Mouse (Mus musculus): Measurements from ENCODE around the gene Zfp704. TPM values are rescaled to one million over a fixed set of nuclear protein-coding genes. Genes with fewer than 3 reads are reported as not detected.

Zfp704 gene
- polyA plus RNA-seq, 1 experiment from 2014 or later = 12.0 TPM

DNA sequence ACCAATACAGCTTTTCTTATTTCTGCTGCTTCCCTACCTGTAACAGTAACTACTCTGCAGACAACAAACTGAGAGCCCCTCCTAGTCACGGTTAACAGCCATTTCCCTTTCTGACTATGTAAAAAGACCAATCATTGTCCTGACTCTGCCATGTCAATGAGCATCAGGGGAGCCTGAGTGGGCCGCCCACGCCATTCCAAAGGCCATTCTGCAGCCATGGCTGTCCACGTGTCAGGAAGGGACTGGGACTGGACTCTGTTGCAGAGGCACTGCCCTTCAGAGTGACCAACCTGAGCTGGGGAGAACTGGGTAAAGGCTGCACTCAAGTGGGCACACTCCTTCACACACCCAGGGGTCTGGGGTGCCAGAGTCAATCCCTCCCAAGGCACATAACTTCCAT lies 127.9 kb downstream of the Zfp704 start:
- Histone ChIP-seq H3K4me3 (replicated peaks) (no peak overlapping the region), H3K4me2 (no peak overlapping the region), H3K36me3 (no peaks in the 10 kb centered on the region), H3K27me3 (no peaks in the 10 kb centered on the region), H3K4me1 (replicated peaks) (no peaks in the 10 kb centered on the region), H3K9ac (replicated peaks) (no peak overlapping the region), H3K9me3 (no peaks in the 10 kb centered on the region), H3K27ac (no peak overlapping the region)
- WGBS = 85% methylated on average over 4 of the region's 4 CpGs
- no peak for ATAC-seq (ENCODE audit: insufficient number of reproducible peaks, insufficient read depth, low FRiP score, low TSS enrichment, low read depth)

DNA sequence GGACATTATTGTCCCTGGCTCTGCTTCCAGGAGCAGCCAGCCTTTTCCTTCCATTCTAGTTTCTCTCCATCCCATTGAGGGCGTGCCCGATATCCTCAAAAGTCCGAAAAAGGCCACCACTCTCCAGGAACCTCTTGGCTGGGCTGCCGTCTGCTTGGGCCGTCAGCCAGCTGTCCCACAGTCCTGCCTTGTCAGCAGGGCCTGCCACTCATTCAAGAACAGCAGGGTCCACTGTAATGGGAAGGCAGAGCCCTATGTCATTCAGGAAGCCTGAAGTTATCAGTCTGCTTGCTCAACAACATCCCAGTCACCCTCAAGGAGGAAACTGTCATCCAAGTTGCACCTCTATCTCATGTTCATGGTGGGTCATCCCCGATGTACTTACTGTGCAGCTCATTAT lies 128.5 kb downstream of the Zfp704 start:
- Histone ChIP-seq H3K27ac (no peak overlapping the region), H3K9ac (replicated peaks) (no peak overlapping the region), H3K36me3 (peaks cover 3% of the 10 kb centered on the region; the same call in 1 of the 2 replicates), H3K4me1 (replicated peaks) (no peaks in the 10 kb centered on the region), H3K4me3 (replicated peaks) (no peak overlapping the region), H3K9me3 (no peaks in the 10 kb centered on the region), H3K27me3 (no peaks in the 10 kb centered on the region), H3K4me2 (no peak overlapping the region)
- no peak for ATAC-seq (ENCODE audit: insufficient number of reproducible peaks, insufficient read depth, low FRiP score, low TSS enrichment, low read depth)
- 84% methylated on average over 6 of the region's 6 CpGs for WGBS

DNA sequence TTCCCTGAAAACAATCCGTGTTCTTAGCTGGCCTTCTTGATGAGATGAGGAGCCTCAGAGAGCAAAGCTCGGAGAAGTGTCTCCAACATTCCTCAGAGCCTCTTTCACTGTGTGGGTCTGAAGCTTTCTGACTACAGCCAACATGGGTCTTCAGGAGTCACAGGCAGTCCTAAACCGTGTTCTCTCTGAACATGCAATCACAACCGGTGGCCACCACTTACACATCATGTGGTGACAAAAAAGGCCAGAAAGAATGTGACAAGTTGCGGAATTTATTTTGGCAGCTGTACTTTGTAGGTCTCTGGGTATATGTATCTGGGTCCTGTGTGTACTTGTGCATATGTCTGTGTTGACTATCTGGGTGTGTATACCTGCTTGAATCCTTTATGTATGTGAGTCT lies 128.9 kb downstream of the Zfp704 start:
- Histone ChIP-seq H3K9ac (replicated peaks) (no peak overlapping the region), H3K4me3 (replicated peaks) (no peak overlapping the region), H3K9me3 (no peaks in the 10 kb centered on the region), H3K4me2 (no peak overlapping the region), H3K27me3 (no peaks in the 10 kb centered on the region), H3K36me3 (peaks cover 6% of the 10 kb centered on the region; the same call in 1 of the 2 replicates), H3K4me1 (replicated peaks) (no peaks in the 10 kb centered on the region), H3K27ac (no peak overlapping the region)
- no peak for ATAC-seq (ENCODE audit: insufficient number of reproducible peaks, insufficient read depth, low FRiP score, low TSS enrichment, low read depth)
- WGBS = 92% methylated on average over 5 of the region's 5 CpGs

DNA sequence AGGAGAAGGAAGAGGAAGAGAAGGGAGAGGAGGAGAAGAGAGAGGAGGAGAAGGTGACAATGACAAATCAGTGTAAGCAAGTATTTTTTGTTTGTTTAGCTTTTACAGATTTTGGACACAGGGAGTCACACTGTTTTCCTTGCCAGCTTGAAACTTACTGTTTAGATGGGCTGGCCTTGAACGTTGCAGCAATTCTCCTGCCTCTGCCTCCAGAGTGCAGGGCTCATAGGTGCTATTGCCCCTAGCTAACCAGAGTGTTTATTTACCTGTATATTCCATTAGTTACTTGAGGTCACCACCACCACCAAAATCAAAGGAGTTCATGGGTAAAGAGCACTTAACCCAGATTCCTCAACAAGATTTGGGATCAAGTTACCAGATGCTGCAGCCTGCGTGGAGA lies 132.5 kb downstream of the Zfp704 start:
- H3K4me1 ChIP-seq (replicated peaks) = no peaks in the 10 kb centered on the region
- H3K9ac ChIP-seq (replicated peaks) = no peak overlapping the region
- no peaks in the 10 kb centered on the region for H3K27me3 ChIP-seq
- H3K4me2 ChIP-seq = no peak overlapping the region
- peaks cover 11% of the 10 kb centered on the region; the same call in 1 of the 2 replicates for H3K36me3 ChIP-seq
- no peak overlapping the region for H3K27ac ChIP-seq
- WGBS = 67% methylated on average over 2 of the region's 2 CpGs
- ATAC-seq (ENCODE audit: insufficient number of reproducible peaks, insufficient read depth, low FRiP score, low TSS enrichment, low read depth) = no peak
- H3K9me3 ChIP-seq = no peaks in the 10 kb centered on the region
- H3K4me3 ChIP-seq (replicated peaks) = no peak overlapping the region

DNA sequence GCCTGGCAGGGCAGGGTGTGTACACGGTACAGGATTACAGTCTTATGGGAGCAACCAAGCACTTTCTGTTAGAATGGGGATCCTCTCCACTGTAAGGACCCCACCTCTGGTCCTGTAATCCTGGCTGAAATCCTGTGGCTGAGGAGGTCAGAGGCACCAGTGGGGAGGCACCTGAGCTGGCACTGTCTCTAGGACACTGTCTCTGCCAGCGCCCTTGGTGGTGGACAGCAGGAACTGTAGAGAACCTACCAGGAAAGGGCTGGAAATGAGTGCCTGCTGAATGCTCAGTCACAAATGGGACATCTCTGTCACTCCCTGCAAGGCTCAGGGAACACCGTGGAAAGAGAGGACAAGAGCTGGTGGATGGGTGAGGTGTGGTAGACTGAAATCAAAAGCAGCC lies 133.5 kb downstream of the Zfp704 start:
- Histone ChIP-seq H3K36me3 (peaks cover 11% of the 10 kb centered on the region; the same call in 1 of the 2 replicates), H3K4me2 (no peak overlapping the region), H3K4me1 (replicated peaks) (no peaks in the 10 kb centered on the region), H3K4me3 (replicated peaks) (no peak overlapping the region), H3K27me3 (no peaks in the 10 kb centered on the region), H3K27ac (no peak overlapping the region), H3K9me3 (no peaks in the 10 kb centered on the region), H3K9ac (replicated peaks) (no peak overlapping the region)
- no peak for ATAC-seq (ENCODE audit: insufficient number of reproducible peaks, insufficient read depth, low FRiP score, low TSS enrichment, low read depth)
- 90% methylated on average over 3 of the region's 3 CpGs for WGBS

DNA sequence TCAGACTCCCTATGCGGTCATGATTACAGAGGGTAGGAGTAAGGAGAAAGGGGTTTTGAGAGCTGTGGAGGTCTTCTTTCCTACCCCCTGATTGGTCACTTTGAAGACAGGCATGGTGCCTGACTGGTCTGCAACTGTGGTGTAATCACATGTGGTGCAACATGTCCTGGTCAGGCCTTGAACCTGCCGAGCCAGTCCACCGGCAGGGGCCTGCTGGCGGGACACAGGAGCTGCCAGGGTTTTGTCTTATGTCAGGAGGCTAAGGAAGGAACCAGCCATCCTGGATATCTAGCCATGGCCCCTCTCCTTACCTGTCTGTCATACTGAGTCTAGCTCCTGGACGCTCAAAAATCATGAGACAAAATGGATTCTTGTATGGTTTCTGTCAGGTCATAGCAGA lies 134.4 kb downstream of the Zfp704 start:
- no peak overlapping the region for H3K4me2 ChIP-seq
- H3K4me3 ChIP-seq (replicated peaks) = no peak overlapping the region
- ATAC-seq (ENCODE audit: insufficient number of reproducible peaks, insufficient read depth, low FRiP score, low TSS enrichment, low read depth) = no peak
- WGBS = 89% methylated on average over 5 of the region's 5 CpGs
- H3K36me3 ChIP-seq = peaks cover 14% of the 10 kb centered on the region
- no peak overlapping the region for H3K27ac ChIP-seq
- no peaks in the 10 kb centered on the region for H3K4me1 ChIP-seq (replicated peaks)
- no peak overlapping the region for H3K9ac ChIP-seq (replicated peaks)
- no peaks in the 10 kb centered on the region for H3K9me3 ChIP-seq
- H3K27me3 ChIP-seq = no peaks in the 10 kb centered on the region

DNA sequence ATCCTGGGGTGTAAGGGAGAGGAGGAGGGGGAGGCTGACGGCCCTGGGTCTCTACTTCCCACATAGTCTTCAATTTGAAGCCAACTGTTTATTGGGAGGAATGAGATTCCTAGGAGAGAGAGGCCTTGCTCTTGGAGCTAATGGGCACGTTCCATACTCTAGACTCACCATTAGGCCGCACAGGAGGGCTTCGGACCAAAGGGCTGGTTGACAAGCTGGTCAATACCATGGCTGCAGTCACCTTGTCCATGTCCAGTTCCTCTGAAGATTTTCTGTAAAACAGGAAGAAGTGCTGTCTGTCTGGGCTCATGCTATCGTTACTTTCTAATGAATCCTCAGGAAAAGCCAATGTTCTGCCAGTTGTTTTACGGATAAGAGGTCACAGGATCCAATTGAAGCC lies 135.6 kb downstream of the Zfp704 start:
- H3K36me3 ChIP-seq = peaks cover 16% of the 10 kb centered on the region
- WGBS = 90% methylated on average over 6 of the region's 6 CpGs
- no peak overlapping the region for H3K27ac ChIP-seq
- H3K27me3 ChIP-seq = no peaks in the 10 kb centered on the region
- no peak overlapping the region for H3K4me2 ChIP-seq
- H3K4me1 ChIP-seq (replicated peaks) = no peaks in the 10 kb centered on the region
- H3K4me3 ChIP-seq (replicated peaks) = no peak overlapping the region
- H3K9ac ChIP-seq (replicated peaks) = no peak overlapping the region
- H3K9me3 ChIP-seq = no peaks in the 10 kb centered on the region
- no peak for ATAC-seq (ENCODE audit: insufficient number of reproducible peaks, insufficient read depth, low FRiP score, low TSS enrichment, low read depth)

DNA sequence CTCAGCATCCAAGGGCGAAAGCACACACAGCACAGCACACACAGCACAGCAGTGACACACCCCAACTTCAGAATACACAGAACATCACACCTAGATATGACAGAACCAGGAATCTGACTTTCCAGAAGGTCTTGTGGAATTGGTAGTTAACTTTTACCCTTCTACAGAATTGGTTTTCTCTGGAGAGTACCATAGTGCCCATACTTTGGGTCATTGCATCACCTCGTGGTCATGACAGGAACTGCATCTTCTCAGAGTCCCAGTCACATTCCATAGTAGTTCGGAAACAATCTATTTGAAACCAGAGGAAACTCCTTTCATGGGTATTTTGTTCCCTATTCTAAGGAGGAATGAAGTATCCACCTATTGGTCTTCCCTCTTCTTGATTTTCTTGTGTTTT lies 143.6 kb downstream of the Zfp704 start:
- 0 out of 2 replicates have a peak, but pooled peaks have one; percentile 23 for ATAC-seq (ENCODE audit: insufficient number of reproducible peaks, insufficient read depth, low FRiP score, low TSS enrichment, low read depth)
- no peaks in the 10 kb centered on the region for H3K27me3 ChIP-seq
- no peak overlapping the region for H3K4me3 ChIP-seq (replicated peaks)
- H3K4me1 ChIP-seq (replicated peaks) = peaks cover 4% of the 10 kb centered on the region
- no peak overlapping the region for H3K9ac ChIP-seq (replicated peaks)
- peaks cover 38% of the 10 kb centered on the region for H3K36me3 ChIP-seq
- no peaks in the 10 kb centered on the region for H3K9me3 ChIP-seq
- H3K27ac ChIP-seq = no peak overlapping the region
- WGBS = 48% methylated on average over 3 of the region's 3 CpGs
- no peak overlapping the region for H3K4me2 ChIP-seq

DNA sequence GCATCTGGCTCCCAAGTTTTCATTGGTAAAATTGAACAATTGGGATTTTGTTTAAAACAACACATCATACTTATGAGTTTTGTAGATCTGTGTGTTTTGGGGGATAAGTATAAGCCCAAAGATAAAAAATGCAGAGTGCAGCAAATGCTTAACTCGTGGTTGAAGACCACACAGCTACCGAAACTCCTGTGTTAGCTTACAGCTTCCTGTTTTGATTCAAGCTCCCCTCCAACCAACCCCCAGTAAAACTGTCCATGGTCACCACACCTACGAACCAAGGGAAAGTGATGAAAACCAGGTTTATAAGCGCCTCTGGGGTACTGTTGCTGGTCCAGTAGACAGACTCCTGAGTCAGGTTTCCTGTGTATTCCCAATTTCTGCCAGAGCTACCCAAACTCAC lies 144.2 kb downstream of the Zfp704 start:
- no peak overlapping the region for H3K4me2 ChIP-seq
- no peaks in the 10 kb centered on the region for H3K27me3 ChIP-seq
- H3K9me3 ChIP-seq = no peaks in the 10 kb centered on the region
- H3K9ac ChIP-seq (replicated peaks) = no peak overlapping the region
- no peak overlapping the region for H3K27ac ChIP-seq
- H3K4me3 ChIP-seq (replicated peaks) = no peak overlapping the region
- WGBS = 70% methylated on average over 4 of the region's 4 CpGs
- no peak for ATAC-seq (ENCODE audit: insufficient number of reproducible peaks, insufficient read depth, low FRiP score, low TSS enrichment, low read depth)
- peaks cover 4% of the 10 kb centered on the region for H3K4me1 ChIP-seq (replicated peaks)
- H3K36me3 ChIP-seq = peaks cover 38% of the 10 kb centered on the region

DNA sequence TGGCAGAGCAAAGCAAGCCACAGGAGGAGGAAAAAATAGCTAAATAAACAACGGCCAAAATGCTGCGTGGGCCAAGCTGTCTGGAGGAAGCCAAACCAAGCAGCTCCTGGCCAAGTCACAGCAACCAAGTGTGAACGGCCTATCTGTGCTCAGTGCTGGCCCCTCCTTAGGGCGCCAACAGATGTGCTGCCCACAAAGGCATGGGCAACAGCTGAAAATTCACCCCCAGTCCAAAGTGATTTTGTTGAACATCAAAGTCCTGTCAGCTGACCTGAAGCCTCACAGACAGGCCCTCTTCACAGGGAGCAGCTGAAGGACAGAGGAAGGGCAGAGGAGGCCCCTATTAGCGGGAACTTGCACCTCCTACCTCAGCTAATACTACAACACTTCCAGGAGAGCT lies 148.2 kb downstream of the Zfp704 start:
- H3K27me3 ChIP-seq = no peaks in the 10 kb centered on the region
- no peak overlapping the region for H3K27ac ChIP-seq
- H3K4me1 ChIP-seq (replicated peaks) = peaks cover 4% of the 10 kb centered on the region
- no peak overlapping the region for H3K4me3 ChIP-seq (replicated peaks)
- no peak for ATAC-seq (ENCODE audit: insufficient number of reproducible peaks, insufficient read depth, low FRiP score, low TSS enrichment, low read depth)
- H3K4me2 ChIP-seq = no peak overlapping the region
- no peaks in the 10 kb centered on the region for H3K9me3 ChIP-seq
- 89% methylated on average over 5 of the region's 5 CpGs for WGBS
- H3K9ac ChIP-seq (replicated peaks) = no peak overlapping the region
- peaks cover 31% of the 10 kb centered on the region for H3K36me3 ChIP-seq

DNA sequence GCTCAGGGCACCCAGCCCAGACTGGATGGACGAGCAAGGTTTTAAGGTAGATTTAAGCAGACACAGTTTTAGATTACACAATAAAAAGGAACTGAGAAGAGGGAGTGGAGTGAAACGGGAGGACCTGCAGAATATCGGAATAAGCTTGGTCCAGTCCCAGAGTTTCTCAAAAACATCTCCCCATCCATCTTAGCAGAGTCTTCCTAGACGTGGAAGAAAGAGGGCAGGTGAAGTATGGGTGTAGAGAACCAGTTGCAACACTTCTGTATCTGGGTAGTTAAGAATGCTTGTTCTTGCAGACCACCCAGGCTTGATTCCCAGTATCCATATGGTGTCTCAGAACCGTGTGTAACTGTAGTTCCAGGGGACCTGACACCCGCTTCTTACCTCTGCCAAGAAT lies 149.6 kb downstream of the Zfp704 start:
- H3K4me1 ChIP-seq (replicated peaks) = no peaks in the 10 kb centered on the region
- no peak overlapping the region for H3K9ac ChIP-seq (replicated peaks)
- H3K4me2 ChIP-seq = no peak overlapping the region
- H3K27me3 ChIP-seq = no peaks in the 10 kb centered on the region
- WGBS = 83% methylated on average over 6 of the region's 6 CpGs
- H3K9me3 ChIP-seq = no peaks in the 10 kb centered on the region
- no peak overlapping the region for H3K27ac ChIP-seq
- ATAC-seq (ENCODE audit: insufficient number of reproducible peaks, insufficient read depth, low FRiP score, low TSS enrichment, low read depth) = no peak
- peaks cover 32% of the 10 kb centered on the region for H3K36me3 ChIP-seq
- H3K4me3 ChIP-seq (replicated peaks) = no peak overlapping the region

DNA sequence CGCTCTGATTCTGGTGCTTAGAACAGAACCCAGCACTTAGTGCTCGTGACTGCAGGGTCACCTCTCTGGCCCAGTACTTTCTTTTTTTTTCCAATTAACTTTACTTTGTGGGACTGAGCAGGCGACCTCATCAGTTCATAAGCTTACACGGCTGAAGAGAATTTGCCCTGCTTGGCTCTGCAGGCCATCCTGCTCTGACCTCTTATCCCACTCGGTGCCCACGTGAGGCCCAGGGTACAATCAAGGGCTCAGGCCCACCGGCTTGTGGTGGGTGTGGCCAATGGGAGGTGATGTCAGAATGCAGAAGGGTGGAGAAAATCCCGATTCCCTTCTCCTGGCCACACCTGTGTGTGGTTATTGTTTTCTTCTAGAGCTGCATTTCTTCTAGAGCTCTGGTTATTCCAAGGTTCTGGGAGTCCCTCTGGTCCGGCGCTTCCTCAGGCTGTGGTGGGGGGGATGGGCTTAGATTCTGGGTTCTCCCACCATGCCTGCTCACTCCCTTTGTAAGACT lies 153.4 kb downstream of the Zfp704 start:
- H3K9ac ChIP-seq (replicated peaks) = no peak overlapping the region
- no peaks in the 10 kb centered on the region for H3K9me3 ChIP-seq
- WGBS = 67% methylated on average over 10 of the region's 10 CpGs
- ATAC-seq (ENCODE audit: insufficient number of reproducible peaks, insufficient read depth, low FRiP score, low TSS enrichment, low read depth) = no peak
- no peaks in the 10 kb centered on the region for H3K27me3 ChIP-seq
- H3K4me1 ChIP-seq (replicated peaks) = no peaks in the 10 kb centered on the region
- H3K36me3 ChIP-seq = peaks cover 14% of the 10 kb centered on the region; the same call in 1 of the 2 replicates
- H3K4me3 ChIP-seq (replicated peaks) = no peak overlapping the region
- no peak overlapping the region for H3K27ac ChIP-seq
- no peak overlapping the region for H3K4me2 ChIP-seq

Data from limb, embryonic 12.5 days (tissue).